Mouse (Mus musculus): Measurements from ENCODE around the gene Gga3. TPM values are rescaled to one million over a fixed set of nuclear protein-coding genes. Genes with fewer than 3 reads are reported as not detected.
A peak's percentile ranks its signal among the peaks of the same experiment; 100 is the strongest.

Gga3 gene
- polyA plus RNA-seq, 1 experiment, result 44.0 TPM

- no peaks in the 10 kb centered on the region for H3K9me3 ChIP-seq
- peaks cover 59% of the 10 kb centered on the region for H3K36me3 ChIP-seq (replicated peaks; ENCODE audit: low read length)
- no peaks in the 10 kb centered on the region for H3K27me3 ChIP-seq (replicated peaks)
- peaks cover 86% of the 10 kb centered on the region for H3K4me1 ChIP-seq
- H3K4me3 ChIP-seq (replicated peaks), result peak overlapping the region; percentile 64
- TF ChIP-seq GATA1 (IDR thresholded peaks at IDR 0.05; ENCODE audit: borderline replicate concordance, low read length) (no peak), FLI1 (IDR thresholded peaks at IDR 0.05; ENCODE audit: low read length) (no peak)
Observed at GRCm38 (mm10) chr11:115601174-115601573, 2.7 kb downstream of the Gga3 start.

GRCm38 (mm10) chr11:115600743-115601142 is 3.1 kb downstream of the Gga3 start:
- TF ChIP-seq GATA1 (IDR thresholded peaks at IDR 0.05; ENCODE audit: borderline replicate concordance, low read length), result no peak
- Histone ChIP-seq H3K36me3 (replicated peaks; ENCODE audit: low read length) (peaks cover 57% of the 10 kb centered on the region), H3K9me3 (no peaks in the 10 kb centered on the region), H3K4me3 (replicated peaks) (peak overlapping the region; percentile 64), H3K4me1 (peaks cover 82% of the 10 kb centered on the region), H3K27me3 (replicated peaks) (no peaks in the 10 kb centered on the region)

GRCm38 (mm10) chr11:115599722-115600121 is 4.1 kb downstream of the Gga3 start:
- peak overlapping the region; percentile 78 for H3K4me3 ChIP-seq (replicated peaks)
- H3K27me3 ChIP-seq (replicated peaks), result no peaks in the 10 kb centered on the region
- H3K9me3 ChIP-seq, result no peaks in the 10 kb centered on the region
- peaks cover 57% of the 10 kb centered on the region for H3K36me3 ChIP-seq (replicated peaks; ENCODE audit: low read length)
- H3K4me1 ChIP-seq, result peaks cover 71% of the 10 kb centered on the region
- no peak for TF ChIP-seq GATA1 (IDR thresholded peaks at IDR 0.05; ENCODE audit: borderline replicate concordance, low read length)
- no peak for TF ChIP-seq FLI1 (IDR thresholded peaks at IDR 0.05; ENCODE audit: low read length)

- H3K4me1 ChIP-seq, result peaks cover 66% of the 10 kb centered on the region
- no peaks in the 10 kb centered on the region for H3K9me3 ChIP-seq
- no peak for TF ChIP-seq FLI1 (IDR thresholded peaks at IDR 0.05; ENCODE audit: low read length)
- H3K4me3 ChIP-seq (replicated peaks), result peak overlapping the region; percentile 35
- H3K27me3 ChIP-seq (replicated peaks), result no peaks in the 10 kb centered on the region
- peaks cover 71% of the 10 kb centered on the region for H3K36me3 ChIP-seq (replicated peaks; ENCODE audit: low read length)
Observed at GRCm38 (mm10) chr11:115598309-115598708, 5.5 kb downstream of the Gga3 start.

- peaks cover 45% of the 10 kb centered on the region for H3K4me1 ChIP-seq
Observed at GRCm38 (mm10) chr11:115595209-115595608, 8.6 kb downstream of the Gga3 start.

GRCm38 (mm10) chr11:115590526-115591075 is 13.2 kb downstream of the Gga3 start:
- no peaks in the 10 kb centered on the region for H3K9me3 ChIP-seq
- H3K4me3 ChIP-seq (replicated peaks), result no peak overlapping the region
- no peaks in the 10 kb centered on the region for H3K27me3 ChIP-seq (replicated peaks)
- TF ChIP-seq FLI1 (IDR thresholded peaks at IDR 0.05; ENCODE audit: low read length) (no peak), GATA1 (IDR thresholded peaks at IDR 0.05; ENCODE audit: borderline replicate concordance, low read length) (no peak)
- H3K4me1 ChIP-seq, result peaks cover 10% of the 10 kb centered on the region; the same call in 1 of the 2 replicates
- H3K36me3 ChIP-seq (replicated peaks; ENCODE audit: low read length), result peaks cover 94% of the 10 kb centered on the region

More at GRCm38 (mm10) chr11:115595209-115595608, 8.6 kb downstream of the Gga3 start:
- H3K36me3 ChIP-seq (replicated peaks; ENCODE audit: low read length), result peaks cover 82% of the 10 kb centered on the region
- no peak overlapping the region for H3K4me3 ChIP-seq (replicated peaks)
- no peaks in the 10 kb centered on the region for H3K27me3 ChIP-seq (replicated peaks)
- H3K9me3 ChIP-seq, result no peaks in the 10 kb centered on the region
- TF ChIP-seq FLI1 (IDR thresholded peaks at IDR 0.05; ENCODE audit: low read length) (no peak), GATA1 (IDR thresholded peaks at IDR 0.05; ENCODE audit: borderline replicate concordance, low read length) (no peak)

GRCm38 (mm10) chr11:115587984-115588383 is 15.9 kb downstream of the Gga3 start:
- Histone ChIP-seq H3K4me3 (replicated peaks) (no peak overlapping the region), H3K9me3 (no peaks in the 10 kb centered on the region), H3K27me3 (replicated peaks) (no peaks in the 10 kb centered on the region), H3K4me1 (peaks cover 10% of the 10 kb centered on the region; the same call in 1 of the 2 replicates), H3K36me3 (replicated peaks; ENCODE audit: low read length) (peaks cover 97% of the 10 kb centered on the region)
- TF ChIP-seq GATA1 (IDR thresholded peaks at IDR 0.05; ENCODE audit: borderline replicate concordance, low read length), result no peak
- TF ChIP-seq FLI1 (IDR thresholded peaks at IDR 0.05; ENCODE audit: low read length), result no peak

GRCm38 (mm10) chr11:115586403-115586802 is 17.4 kb downstream of the Gga3 start:
- H3K9me3 ChIP-seq, result no peaks in the 10 kb centered on the region
- H3K4me3 ChIP-seq (replicated peaks), result no peak overlapping the region
- H3K4me1 ChIP-seq, result peaks cover 10% of the 10 kb centered on the region; the same call in 1 of the 2 replicates
- no peaks in the 10 kb centered on the region for H3K27me3 ChIP-seq (replicated peaks)
- H3K36me3 ChIP-seq (replicated peaks; ENCODE audit: low read length), result peaks cover 98% of the 10 kb centered on the region
- TF ChIP-seq FLI1 (IDR thresholded peaks at IDR 0.05; ENCODE audit: low read length), result no peak
- TF ChIP-seq GATA1 (IDR thresholded peaks at IDR 0.05; ENCODE audit: borderline replicate concordance, low read length), result no peak

- peaks cover 12% of the 10 kb centered on the region; the same call in 1 of the 2 replicates for H3K4me1 ChIP-seq
- H3K4me3 ChIP-seq (replicated peaks), result no peak overlapping the region
- peaks cover 98% of the 10 kb centered on the region for H3K36me3 ChIP-seq (replicated peaks; ENCODE audit: low read length)
- no peaks in the 10 kb centered on the region for H3K9me3 ChIP-seq
- H3K27me3 ChIP-seq (replicated peaks), result no peaks in the 10 kb centered on the region
- TF ChIP-seq FLI1 (IDR thresholded peaks at IDR 0.05; ENCODE audit: low read length) (no peak), GATA1 (IDR thresholded peaks at IDR 0.05; ENCODE audit: borderline replicate concordance, low read length) (no peak)
Observed at GRCm38 (mm10) chr11:115585573-115586100, 18.2 kb downstream of the Gga3 start.

- H3K36me3 ChIP-seq (replicated peaks; ENCODE audit: low read length), result peaks cover 95% of the 10 kb centered on the region
- H3K9me3 ChIP-seq, result no peaks in the 10 kb centered on the region
- no peak overlapping the region for H3K4me3 ChIP-seq (replicated peaks)
- no peak for TF ChIP-seq FLI1 (IDR thresholded peaks at IDR 0.05; ENCODE audit: low read length)
- TF ChIP-seq GATA1 (IDR thresholded peaks at IDR 0.05; ENCODE audit: borderline replicate concordance, low read length), result no peak
- peaks cover 6% of the 10 kb centered on the region; the same call in 1 of the 2 replicates for H3K4me1 ChIP-seq
- H3K27me3 ChIP-seq (replicated peaks), result no peaks in the 10 kb centered on the region
Observed at GRCm38 (mm10) chr11:115584376-115585073, 19.3 kb downstream of the Gga3 start.

Data from megakaryocyte, embryonic 14.5 days (primary cell).